22 mouse cellular contexts compared by ENCODE assay signal in genomic region chr16:93083142-93083541, GRCm38 (mm10).
"Had no signal": no experiment of that assay in that cellular context is flagged by ENCODE, and none has a peak within 500 bp of the region (broad histone marks: within the 10 kb centered on the region; RNA-seq: fewer than 3 reads in every experiment).

No protein-coding gene starts in this region.

- H3K4me1 ChIP-seq: heart, embryonic 10.5 days; liver, embryonic 13.5 days had no signal

- H3K27ac ChIP-seq: heart, embryonic 10.5 days; hindbrain, embryonic 13.5 days; hindbrain, embryonic 15.5 days; hindbrain, postnatal 0 days; kidney, embryonic 15.5 days; kidney, postnatal 0 days; left cerebral cortex, adult 2 months; limb, embryonic 10.5 days; limb, embryonic 12.5 days; liver, embryonic 13.5 days had no signal

- H3K4me3 ChIP-seq: heart, embryonic 10.5 days; heart, embryonic 12.5 days; hindbrain, embryonic 13.5 days; hindbrain, embryonic 15.5 days; kidney, embryonic 15.5 days; left cerebral cortex, adult 2 months; limb, embryonic 10.5 days; limb, embryonic 12.5 days; liver, embryonic 13.5 days had no signal

- H3K36me3 ChIP-seq: heart, embryonic 10.5 days; heart, embryonic 12.5 days; hindbrain, embryonic 13.5 days; hindbrain, embryonic 15.5 days; kidney, embryonic 15.5 days; limb, embryonic 10.5 days; limb, embryonic 12.5 days; liver, embryonic 13.5 days had no signal

- ATAC-seq: hindbrain, postnatal 0 days; intestine, embryonic 16.5 days had no signal

- H3K27me3 ChIP-seq: hindbrain, embryonic 13.5 days; hindbrain, embryonic 15.5 days had no signal

- DNase-seq: gastrocnemius, postnatal 10 days; heart, adult 18-20 months; heart, postnatal 14 days; heart, postnatal 36 days; kidney, adult 11 months; kidney, adult 2 months; kidney, adult 9 months; kidney, postnatal 14 days; kidney, postnatal 36 days; liver; liver, embryonic 13.5 days had no signal

- H3K9me3 ChIP-seq: heart, embryonic 10.5 days; heart, embryonic 12.5 days; hindbrain, embryonic 15.5 days; kidney, embryonic 15.5 days; limb, embryonic 10.5 days; limb, embryonic 12.5 days; liver, embryonic 13.5 days had no signal
